Mouse (Mus musculus) T-cell, adult 66 days (primary cell): ENCODE results near the gene Gp2. TPM values are rescaled to one million over a fixed set of nuclear protein-coding genes. Genes with fewer than 3 reads are reported as not detected.

Experiments used
- total RNA-seq, 2 experiments: library from RNA; stranded (reverse); gene quantifications; 3 replicates in 1 of 2; 4 replicates in 1 of 2; pipeline ENCODE4 v1.2.4; 2023

Gp2 gene
- total RNA-seq, result not detected

DNA sequence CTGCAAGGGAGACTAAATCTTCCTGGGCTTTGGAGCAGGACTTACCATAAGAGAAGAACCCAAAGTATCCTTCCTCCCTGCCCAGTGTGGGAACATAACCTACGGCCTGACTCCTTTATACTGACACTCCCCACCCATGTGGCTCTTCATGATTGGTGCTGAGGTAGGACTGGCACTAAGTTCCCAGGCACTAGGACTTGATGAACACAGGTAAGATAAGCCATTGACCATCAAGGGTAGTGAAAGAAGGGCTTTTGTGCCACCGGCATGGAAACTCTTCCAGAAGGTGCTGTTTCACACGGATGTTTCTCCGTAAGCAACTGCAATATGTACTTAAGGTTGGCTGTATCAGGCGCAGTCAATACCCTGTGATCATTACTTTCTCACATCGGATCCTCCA is at the start of gene Gp2:
TSS of gene Gp2 (minus strand) at position 101 of the 400 bp plus-strand sequence.

DNA sequence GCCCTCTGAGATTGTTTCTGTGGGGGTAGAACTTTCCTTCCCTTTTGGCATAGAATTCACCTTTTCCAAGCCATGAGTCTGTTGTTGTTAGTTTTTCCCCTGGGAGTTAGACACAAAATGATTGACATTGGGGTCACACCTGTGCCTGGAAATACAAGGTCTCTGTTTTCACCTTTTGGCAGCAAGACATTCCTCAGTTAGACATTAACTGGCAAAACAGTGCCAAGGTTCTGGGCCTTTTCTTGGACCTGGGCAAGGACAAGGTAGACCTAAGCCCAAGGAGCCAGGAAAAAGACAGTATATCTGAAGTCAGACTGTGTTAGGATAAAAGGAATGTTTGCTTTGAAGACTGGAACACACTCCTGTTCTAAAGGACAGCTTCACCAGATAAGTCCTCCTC is 20.2 kb upstream of the Gp2 start, which contains the start of gene Umod:
TSS of gene Umod (minus strand) at position 27 of the 400 bp plus-strand sequence.

Other genes starting within 250 kb of the Gp2 start
- not detected for gene Umod, start 20.0 kb upstream of the Gp2 start, total RNA-seq
- not detected for gene Acsm5, start 60.2 kb upstream of the Gp2 start, total RNA-seq
- gene Pdilt, start 64.2 kb upstream of the Gp2 start, total RNA-seq, result not detected
- gene Acsm2, start 95.1 kb upstream of the Gp2 start, total RNA-seq, result not detected
- gene Acsm1, start 147.7 kb upstream of the Gp2 start, total RNA-seq, result not detected
- not detected for gene Acsm4, start 230.7 kb upstream of the Gp2 start, total RNA-seq